Mouse (Mus musculus): Measurements from ENCODE around the gene Bcl3.

Bcl3 gene

DNA sequence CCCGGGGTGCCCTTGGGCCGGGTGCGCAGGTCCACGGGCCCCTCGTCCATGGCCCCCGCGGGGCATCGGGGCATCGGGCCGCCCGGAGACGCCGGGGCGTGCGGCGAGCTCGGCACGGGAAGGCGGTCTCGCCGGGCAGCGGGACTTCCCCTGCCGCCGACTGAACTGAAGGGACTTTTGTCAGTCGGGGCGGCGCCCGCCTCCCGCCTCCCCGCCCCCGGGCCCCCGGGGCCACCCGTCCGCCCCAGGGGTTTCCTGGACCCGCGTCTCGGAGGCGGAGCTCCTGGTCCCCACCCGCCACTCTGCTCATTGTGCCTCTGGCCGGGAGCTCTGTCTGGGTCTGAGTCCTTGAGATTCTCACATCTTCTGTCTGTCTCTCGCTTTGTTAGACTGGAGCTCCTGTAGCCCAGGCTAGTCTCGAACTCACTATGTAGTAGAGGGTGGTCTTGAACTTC, at the start of gene Bcl3:
Gene Bcl3 (minus strand): TSS at position 167 of the 455 bp plus-strand sequence.
- no peak for DNase-seq (ENCODE audit: low read depth, low spot score)

DNA sequence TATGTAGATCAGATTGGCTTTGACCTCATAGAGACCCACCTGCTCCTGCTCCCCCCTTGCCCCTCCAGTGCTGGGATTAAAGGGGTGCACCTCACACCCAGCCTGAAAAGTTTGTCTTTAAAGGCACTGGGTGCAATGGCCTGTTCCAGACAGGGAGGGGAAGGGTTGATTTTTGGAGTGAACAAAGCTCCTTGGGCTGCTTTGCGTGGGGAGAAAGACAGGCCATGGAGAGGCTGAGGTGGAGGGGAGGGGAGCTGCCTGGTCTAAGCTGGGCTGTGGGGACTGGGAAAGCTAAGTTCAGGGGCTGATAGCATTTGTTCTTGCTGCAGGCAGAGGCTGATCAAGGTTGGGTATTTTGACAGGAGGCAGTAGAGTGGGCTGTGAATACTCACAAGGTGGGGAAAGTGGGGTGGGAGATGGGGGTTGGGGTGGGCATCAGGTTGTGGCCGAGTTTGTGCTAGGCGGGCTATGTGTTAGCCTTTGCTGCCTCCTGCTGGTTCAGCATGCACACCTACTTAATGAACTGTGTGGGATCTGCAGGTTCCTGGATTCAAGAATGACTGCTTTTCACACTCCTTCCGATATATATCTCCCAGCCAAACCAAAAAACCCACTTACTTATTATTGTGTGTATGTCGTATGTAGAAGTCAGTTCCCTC, 49.5 kb upstream of the Bcl3 start:
- DNase-seq (ENCODE audit: low read depth, low spot score): peak; percentile 16

DNA sequence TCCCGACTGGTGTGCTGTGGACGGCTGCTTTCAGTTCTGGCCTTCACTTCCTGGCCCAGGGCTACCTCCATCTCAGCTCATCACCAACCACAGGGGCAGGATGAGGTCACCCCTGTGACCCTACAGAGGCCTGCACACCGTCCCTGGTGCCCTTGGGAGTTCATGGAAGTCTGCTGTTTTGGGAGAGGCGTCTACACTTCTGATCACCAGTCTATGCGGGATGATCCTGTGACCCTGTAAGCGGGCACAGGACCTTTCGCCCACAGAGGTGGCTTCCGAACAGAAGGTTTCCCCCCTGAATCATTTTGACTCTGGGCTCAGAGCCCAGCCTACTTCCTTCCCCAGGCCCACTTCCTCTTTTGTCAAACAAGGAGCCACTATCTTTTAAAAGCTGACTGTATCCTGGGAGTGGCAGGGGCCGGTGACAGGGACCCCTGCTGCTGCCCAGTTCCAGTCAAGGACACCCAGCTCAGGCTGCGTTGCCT, 48.6 kb upstream of the Bcl3 start:
- DNase-seq (ENCODE audit: low read depth, low spot score): no peak

DNA sequence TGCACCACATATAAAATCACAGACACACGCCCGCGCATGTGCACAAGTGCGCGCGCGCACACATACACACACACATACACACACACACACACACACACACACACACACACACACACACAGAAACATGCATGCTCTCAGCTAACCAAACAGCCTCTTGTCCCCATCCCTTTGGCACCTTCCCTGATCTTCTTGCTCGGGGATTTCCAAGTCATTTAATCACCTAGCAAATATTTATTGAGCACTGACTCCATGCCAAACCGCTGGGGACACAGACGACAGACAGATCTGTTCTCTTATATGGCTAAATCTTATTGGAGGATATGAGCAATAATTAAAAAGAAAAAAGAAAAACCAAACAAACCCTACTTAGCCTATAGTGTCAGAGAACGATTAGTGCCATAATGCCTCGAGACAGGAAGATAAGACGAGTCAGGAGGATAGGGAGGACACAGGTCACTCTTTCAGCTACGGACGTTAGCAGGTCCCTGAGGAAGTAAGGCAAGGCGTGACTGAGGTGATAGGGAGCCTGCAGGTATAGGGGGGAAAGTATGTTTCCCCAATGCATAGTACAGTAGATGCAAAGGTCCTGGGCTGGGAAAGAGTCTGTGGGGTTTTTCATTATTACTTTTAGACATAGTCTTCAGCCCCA, 45.3 kb upstream of the Bcl3 start:
- no peak for DNase-seq (ENCODE audit: low read depth, low spot score)

DNA sequence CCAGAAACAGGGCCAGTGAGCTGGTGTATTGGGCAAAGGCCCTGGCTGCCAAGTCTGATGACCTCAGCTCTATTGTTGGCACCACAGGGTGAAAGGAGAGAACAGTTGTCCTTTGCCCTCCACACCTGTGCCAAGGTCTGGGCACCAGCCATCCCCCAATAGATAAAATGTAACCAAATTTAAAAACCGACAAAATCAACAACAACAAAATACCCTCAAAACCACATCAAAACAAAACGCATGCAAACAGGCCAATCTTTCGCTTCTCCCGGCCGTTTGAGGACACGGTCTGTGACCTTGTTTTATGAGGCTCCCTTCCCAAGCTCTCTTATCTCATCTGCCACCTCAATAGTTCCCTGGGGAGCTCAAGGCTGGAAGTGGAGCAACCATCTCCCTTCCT, 43.9 kb upstream of the Bcl3 start:
- no peak for DNase-seq (ENCODE audit: low read depth, low spot score)

DNA sequence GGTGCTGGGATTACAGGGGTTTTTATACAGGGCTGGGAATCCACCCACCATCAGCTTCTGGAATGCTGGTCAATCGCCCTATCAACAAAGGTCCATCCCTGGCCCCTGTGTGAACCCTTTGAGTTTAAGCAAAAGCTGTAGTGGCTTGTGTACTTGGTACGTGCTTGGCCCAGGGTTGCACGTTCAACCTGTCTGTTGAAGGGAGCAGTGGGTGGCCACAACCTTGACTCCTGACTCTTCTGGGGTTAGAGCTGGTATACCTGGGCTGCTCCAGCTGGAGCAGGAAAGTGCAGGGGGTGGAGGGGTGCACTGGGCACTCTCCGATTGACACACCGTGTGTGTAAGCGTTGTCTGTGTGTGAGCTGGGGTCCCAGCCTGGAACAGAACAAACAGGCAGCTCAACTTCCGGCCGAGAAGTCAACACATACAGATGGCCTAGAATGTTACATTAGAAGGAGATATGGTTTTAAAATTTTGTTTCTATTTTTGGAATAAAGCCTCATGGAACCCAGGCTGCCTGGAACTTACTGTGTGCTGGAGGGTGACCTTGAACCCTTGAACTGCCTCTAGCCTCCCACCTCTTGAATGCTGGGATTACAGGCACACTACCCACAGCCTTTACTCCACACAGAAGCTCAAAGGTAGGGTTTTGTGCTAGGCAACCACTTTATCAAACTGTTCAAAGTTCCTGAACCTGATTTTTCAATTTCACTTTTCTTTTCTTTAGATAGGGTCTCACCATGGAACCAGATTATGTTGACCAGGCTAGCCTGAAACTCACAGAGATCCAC, 42.9 kb upstream of the Bcl3 start:
- no peak for DNase-seq (ENCODE audit: low read depth, low spot score)

DNA sequence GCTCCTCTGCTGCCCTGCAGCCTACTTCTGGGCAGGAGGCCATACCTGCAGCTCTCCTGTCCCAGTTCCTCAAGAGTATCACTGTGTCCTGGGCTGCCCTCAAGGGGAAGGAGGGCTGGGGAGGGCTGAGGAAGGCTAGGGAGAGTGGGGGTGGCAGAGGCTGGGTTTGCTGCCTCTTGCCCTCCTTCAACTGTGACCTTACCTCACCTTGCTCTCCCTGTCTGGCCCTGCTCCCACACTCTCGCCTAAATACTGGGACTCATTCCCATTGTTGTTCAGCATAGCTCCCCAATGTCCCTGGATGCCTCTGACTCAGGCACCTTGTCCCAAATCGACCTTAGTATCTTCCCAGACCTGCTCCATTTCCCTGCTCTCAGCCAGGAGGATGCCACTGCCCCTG, 41.7 kb upstream of the Bcl3 start:
- peak; percentile 46 for DNase-seq (ENCODE audit: low read depth, low spot score)

DNA sequence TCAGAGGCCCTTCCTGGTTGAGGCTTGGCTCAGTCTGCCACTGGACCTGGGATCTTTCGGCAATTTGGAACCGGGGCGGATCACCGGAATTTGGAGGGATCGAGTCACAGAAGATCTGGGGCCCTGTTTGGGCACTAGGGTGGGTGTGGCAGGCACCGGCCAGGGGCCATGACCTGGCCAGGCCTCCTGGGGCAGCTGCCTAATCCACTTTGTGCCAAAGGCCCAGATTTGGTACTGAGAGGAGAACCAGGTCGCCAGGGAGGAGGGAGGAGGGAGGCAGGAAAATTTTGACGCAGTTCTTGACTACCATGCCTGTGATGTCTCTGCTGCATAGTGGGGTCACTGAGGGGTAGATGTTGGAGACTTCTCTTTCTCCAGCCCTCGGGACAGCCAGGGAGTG, 38.6 kb upstream of the Bcl3 start, which contains the start of gene Ceacam16:
Gene Ceacam16 (minus strand): TSS at position 101 of the 400 bp plus-strand sequence.
- no peak for DNase-seq (ENCODE audit: low read depth, low spot score)

DNA sequence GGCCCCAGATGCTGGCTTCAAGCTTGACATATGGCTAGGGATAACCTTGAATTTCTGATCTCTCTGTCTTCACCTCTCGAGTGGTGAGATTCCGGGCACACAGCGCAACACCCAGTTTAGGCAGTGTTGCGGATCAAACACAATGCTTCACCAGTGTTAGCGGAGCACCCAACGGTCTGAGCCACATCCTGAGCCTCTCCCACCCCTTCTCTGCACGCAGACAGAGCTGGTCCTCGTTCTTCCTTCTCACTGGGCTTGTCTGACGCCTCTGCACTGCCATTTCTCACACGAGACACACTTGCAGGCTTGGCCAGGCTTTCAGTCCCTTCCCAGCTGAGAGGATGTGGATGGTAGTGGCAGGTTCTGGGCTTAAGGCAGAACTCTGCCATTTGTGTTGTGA, 37.2 kb upstream of the Bcl3 start:
- no peak for DNase-seq (ENCODE audit: low read depth, low spot score)

DNA sequence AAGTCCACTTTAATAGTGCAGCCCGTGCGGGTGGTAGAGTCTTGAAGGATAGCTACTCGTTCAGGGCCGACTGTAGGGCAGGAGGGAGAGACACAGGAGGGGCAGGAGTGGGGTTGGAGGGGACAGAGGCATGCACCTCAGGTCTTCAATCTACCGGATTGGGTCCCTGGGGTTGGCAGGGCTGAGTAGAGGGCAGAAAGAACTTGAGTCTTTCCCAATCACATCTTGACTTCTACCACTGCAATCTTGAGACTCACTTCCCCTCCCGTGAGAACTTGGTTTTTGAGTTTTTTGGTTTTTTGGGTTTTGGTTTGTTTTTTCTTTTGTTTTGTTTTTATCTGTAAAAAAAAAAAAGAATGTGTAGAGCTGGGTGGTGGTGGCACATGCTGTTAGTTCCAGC, 33.7 kb upstream of the Bcl3 start:
- no peak for DNase-seq (ENCODE audit: low read depth, low spot score)

DNA sequence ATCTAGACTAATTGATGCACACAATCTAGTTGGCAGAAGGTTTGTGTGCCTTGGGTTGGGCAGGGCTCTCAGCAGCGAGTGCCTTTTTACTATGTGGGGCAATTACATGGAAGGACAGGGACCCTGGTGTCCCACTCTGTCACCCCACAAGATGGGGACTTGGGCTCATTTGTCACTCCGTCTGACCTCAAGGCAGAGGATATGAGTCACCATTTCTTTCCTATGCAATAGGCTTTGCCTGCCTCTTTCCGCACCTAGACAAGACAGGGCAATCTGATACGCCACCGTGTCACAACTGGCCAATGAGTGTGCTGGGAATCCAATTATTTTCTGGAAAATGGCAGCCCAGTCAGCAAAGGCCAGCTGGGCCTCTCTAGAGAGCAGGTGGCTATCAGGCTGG, 33.1 kb upstream of the Bcl3 start:
- DNase-seq (ENCODE audit: low read depth, low spot score): no peak

DNA sequence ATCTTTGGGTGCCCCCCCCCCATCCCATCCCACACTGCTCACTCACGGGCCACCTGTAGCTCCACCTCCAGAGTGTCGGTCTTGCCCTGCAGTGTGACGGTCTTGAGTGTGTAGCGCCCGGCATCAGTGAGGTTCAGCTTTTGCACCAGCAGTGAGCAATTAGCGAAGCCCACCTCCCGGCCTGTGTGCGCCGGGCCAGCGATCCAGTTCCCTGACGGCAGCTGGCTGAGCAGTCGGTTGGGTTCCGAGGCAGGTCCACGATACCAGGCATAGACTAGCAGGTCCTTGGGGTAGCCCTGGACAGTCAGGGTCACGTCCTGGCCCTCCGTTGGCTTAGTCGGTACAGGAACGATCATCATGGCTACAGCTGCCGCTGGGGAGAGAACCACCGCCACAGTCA, 31.0 kb upstream of the Bcl3 start:
- DNase-seq (ENCODE audit: low read depth, low spot score): no peak

DNA sequence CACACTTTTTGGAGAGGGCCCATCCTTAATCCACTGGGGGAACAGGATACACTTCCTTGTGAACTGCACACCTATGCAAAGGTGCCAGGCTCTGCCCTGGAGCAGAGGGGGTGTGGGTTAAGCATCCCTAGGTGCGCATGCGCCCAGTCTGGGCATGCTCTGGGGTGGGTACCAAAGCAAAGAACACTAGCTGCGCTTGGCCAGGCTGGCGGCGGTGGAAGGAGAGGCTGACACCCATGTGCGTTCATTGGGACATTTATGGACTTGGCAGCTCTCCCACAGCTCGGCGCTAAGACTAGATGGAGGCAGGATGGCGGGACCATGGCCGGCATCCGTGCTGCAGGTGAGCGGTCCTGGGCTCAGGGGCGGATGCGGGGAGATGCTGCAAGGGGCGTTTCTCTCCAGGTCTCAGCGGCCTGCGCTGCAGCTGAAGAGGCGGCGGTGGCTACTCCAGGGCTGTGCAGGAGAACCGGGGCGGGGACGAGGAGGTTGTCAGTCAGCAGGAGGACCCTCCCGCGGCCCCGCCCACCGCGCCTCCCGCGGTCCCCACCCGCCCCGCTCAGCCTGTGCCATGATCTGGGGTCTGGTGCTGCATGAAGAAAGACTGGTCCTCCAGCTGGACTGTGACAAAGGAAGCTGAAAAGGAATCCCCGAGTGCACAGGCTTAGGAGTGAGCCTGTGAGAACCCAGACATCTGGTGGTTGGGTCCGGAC, 29.4 kb upstream of the Bcl3 start, which contains the start of gene Gm19345:
Gene Gm19345 (plus strand): TSS at position 146 of the 713 bp plus-strand sequence.
- DNase-seq (ENCODE audit: low read depth, low spot score): peak; percentile 65

DNA sequence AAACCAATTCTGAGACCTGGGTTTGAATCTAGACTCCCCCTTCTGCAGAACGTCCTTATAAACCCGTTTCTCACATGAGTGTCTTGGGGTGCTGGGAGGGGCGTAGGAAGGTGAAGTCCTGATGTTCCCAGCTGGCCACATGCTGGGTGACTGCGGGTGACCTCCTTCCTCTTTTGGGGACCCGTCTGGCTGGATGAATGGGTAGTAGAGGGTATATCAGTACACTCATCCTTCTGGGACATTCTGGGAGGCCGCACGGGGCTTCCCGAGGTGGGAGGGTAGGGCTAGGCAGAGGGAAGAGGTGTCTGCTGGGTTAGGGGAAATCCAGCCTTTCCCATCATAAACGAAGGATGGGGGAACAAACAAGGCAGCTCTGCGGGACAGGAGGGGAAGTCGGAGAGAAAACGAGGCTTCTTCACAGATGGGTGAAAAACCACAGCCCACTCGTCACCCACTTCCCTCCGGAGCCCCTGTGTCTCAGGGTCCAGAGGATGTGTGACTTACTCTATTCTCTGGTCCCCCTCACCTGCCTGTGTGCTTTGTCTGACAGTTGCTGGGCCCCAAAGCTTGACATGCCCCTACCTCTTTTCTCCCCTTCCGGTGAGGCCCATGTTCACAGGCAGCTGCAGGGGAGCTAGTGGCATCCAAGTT, 22.1 kb upstream of the Bcl3 start:
- DNase-seq (ENCODE audit: low read depth, low spot score): no peak

DNA sequence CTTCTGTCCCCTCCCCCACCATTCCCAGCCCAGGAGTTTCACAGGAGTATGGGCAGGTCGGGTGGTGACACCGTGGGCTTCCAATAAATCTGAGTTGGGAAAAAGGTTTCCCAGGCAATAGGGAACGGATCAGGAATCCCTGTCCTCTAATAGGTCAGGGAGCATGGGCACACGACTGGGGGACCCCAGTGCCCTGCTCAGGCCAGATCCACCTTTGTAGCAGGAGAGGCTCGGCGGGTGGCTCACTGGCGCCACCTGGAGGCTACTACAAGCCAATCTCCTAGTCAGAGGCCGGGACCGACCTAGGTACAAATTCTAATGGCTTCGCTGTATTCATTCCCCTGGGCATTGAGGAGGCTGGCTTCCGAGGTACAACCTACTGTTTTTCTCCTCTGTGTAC, 21.0 kb upstream of the Bcl3 start:
- peak; percentile 32 for DNase-seq (ENCODE audit: low read depth, low spot score)

DNA sequence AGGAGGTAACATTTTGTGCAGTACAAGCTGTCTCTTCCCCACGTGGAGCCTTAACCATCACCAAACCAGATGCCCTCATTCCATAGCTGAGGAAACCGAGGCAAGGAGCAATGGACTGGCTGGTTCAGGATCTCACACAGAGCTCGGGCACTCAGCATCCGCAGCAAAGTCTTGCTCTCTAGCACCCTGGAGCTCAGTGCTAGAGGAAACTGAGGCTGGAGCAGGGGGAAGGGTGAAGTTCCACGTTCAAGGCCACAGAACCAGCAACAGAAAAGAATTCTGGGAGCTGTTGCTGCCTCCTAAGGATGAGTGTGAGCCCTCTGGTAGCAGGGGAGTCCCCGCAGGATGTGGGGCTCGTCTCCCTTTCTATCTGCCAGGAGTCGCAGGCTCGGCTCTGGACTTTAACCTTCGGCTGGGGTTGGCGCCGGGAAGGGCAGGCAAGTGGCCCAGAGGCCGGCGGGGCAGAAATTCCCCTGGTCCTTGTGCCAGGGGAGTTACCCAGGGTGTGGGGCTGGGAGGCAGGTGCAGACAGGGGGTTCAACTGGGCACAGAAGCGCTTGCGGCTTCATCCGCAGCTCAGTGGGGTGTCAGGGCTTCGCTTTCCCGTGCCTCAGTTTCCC, 20.4 kb upstream of the Bcl3 start:
- DNase-seq (ENCODE audit: low read depth, low spot score): no peak

DNA sequence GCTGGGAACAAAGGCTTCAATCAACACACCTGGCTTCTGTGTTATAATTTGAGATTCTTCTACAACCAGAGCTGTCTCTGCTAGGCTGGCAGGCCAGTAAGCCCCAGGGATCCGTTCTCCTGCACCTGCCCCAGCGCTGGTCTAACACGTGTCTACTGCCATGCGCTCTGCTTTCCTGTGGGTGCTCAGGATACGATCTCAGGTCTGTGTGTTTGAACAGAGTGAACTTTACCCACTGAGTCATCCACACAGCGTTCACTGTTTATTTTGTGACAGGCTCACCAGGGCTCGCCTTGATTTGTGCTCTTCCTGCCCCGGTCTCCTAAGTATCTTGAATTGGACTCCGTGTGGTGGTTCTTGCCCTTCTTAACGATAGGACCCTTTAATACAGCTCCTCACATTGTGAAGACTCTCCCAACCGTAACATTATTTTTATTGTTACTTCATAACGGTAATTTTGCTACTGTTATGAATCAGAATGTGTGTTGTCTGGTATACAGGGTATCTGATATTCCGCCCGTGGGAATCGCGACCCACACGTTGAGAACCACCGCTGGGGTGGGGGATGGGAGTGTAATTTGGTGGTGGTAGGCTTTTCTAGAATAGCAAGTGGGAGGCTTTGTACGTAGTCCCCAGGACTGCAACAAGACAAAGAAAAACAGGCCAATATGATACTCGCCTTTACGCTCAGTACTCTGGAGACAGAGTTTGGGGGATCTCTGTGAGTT, 19.3 kb upstream of the Bcl3 start:
- no peak for DNase-seq (ENCODE audit: low read depth, low spot score)

DNA sequence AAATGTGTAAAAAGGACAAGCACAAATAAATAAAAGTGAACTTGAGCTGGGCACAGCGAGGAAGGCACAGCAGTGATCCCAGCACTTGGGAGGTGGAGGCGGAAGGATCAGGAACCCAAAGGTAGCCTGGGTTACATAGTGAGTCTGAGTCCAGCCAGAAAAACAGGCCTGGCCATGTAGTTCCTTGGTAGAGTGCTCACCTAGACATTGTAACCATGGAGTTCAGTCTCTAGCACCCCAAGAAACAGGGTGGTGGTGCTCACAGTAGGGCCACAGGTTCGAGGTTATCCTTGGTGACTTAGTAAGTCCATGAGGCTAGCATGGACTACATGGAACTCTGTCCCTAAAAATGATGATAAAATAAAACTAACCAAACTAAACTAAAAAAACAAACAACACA, 18.4 kb upstream of the Bcl3 start:
- DNase-seq (ENCODE audit: low read depth, low spot score): no peak

DNA sequence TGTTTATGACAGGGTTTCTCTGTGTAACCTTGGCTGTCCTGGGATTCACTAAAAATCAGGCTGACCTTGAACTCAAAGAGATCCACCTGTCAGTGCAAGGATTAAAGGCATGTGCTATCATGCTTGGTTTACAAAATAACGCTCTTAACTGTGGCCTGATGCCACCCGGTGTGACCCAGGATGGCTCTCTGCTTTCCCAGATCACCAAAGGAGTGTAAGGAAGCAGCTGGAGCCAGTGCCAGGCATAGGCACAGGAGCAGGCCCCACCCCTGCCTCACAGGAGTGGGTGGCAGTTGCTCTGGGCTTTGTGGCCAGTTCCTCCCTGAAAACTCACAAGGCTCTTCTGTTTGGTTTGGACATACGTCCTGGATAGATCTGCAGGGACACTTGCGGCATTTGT, 17.8 kb upstream of the Bcl3 start:
- no peak for DNase-seq (ENCODE audit: low read depth, low spot score)

DNA sequence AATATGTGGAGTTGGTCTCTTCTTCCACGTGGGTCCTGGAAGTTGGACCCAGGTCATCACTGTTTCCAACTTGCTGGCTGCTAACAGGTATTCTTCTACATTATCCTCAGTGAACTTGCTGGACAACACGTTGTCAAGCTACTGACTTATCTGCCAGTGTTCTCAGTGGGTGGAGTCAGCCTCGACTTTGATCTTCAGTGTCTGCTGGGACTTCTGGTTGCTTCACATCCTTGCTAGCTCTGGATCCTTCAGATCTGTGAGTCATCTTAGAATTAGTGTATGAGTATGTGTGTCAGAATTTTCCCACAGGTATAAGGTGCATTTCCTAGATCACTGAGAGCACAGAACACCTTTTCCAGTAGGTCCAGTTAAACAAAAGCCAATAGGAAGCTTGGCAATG, 14.3 kb upstream of the Bcl3 start:
- no peak for DNase-seq (ENCODE audit: low read depth, low spot score)
